Mouse (Mus musculus): ENCODE data around the gene Arl3. TPM values are rescaled to one million over a fixed set of nuclear protein-coding genes. Genes with fewer than 3 reads are reported as not detected.

Gene Arl3
- total and polyA plus RNA-seq, 2 experiments from 2014 or later = 37.2 to 80.6 TPM

GRCm38 (mm10) chr19:46502069-46502455 is 70.9 kb downstream of the Arl3 start:
- DNase-seq (ENCODE audit: low spot score) (peak; percentile 77), ATAC-seq (ENCODE audit: insufficient read depth, low read depth) (peak; percentile 19)
- Histone ChIP-seq H3K4me1 (ENCODE audit: control insufficient read depth, insufficient read depth) (peaks cover 23% of the 10 kb centered on the region), H3K27ac (ENCODE audit: low read depth) (peak overlapping the region; percentile 100), H3K36me3 (replicated peaks; ENCODE audit: control insufficient read depth, insufficient read depth, low read length) (peaks cover 18% of the 10 kb centered on the region; the same call in 1 of the 2 replicates), H3K9me3 (replicated peaks; ENCODE audit: control insufficient read depth, low read length) (no peaks in the 10 kb centered on the region), H3K27me3 (ENCODE audit: control insufficient read depth, insufficient read depth, low read length) (no peaks in the 10 kb centered on the region), H3K4me2 (ENCODE audit: low read depth, low read length) (peak overlapping the region; percentile 85), H3K9ac (replicated peaks; ENCODE audit: low read depth, low read length) (peak overlapping the region; percentile 99), H3K4me3 (ENCODE audit: low read depth, low read length) (peak overlapping the region; percentile 93)
- under 1% methylated on average over 34 of the region's 46 CpGs for WGBS
- TF ChIP-seq EP300 (IDR thresholded peaks at IDR 0.05; ENCODE audit: low read depth) = no peak
- no peak for TF ChIP-seq CTCF (IDR thresholded peaks at IDR 0.05; ENCODE audit: low read depth)

GRCm38 (mm10) chr19:46501401-46502068 is 71.5 kb downstream of the Arl3 start, which contains the start of gene Trim8:
Gene Trim8, plus strand, starts transcription at chr19:46501702.
- H3K4me1 ChIP-seq (ENCODE audit: control insufficient read depth, insufficient read depth) = peaks cover 17% of the 10 kb centered on the region
- ATAC-seq (ENCODE audit: insufficient read depth, low read depth) (peak; percentile 31), DNase-seq (ENCODE audit: low spot score) (peak; percentile 91)
- TF ChIP-seq EP300 (IDR thresholded peaks at IDR 0.05; ENCODE audit: low read depth) (no peak), CTCF (IDR thresholded peaks at IDR 0.05; ENCODE audit: low read depth) (no peak)
- H3K27me3 ChIP-seq (ENCODE audit: control insufficient read depth, insufficient read depth, low read length) = no peaks in the 10 kb centered on the region
- H3K9ac ChIP-seq (replicated peaks; ENCODE audit: low read depth, low read length) = peak within 1 kb of the TSS; percentile 99
- under 1% methylated on average over 59 of the region's 64 CpGs for WGBS
- peak within 1 kb of the TSS; percentile 93 for H3K4me3 ChIP-seq (ENCODE audit: low read depth, low read length)
- peak within 1 kb of the TSS; percentile 85 for H3K4me2 ChIP-seq (ENCODE audit: low read depth, low read length)
- peak within 1 kb of the TSS; percentile 100 for H3K27ac ChIP-seq (ENCODE audit: low read depth)
- no peaks in the 10 kb centered on the region for H3K9me3 ChIP-seq (replicated peaks; ENCODE audit: control insufficient read depth, low read length)
- peaks cover 13% of the 10 kb centered on the region; the same call in 1 of the 2 replicates for H3K36me3 ChIP-seq (replicated peaks; ENCODE audit: control insufficient read depth, insufficient read depth, low read length)

- Histone ChIP-seq H3K36me3 (replicated peaks; ENCODE audit: control insufficient read depth, insufficient read depth, low read length) (0 out of 2 replicates have a peak, but pooled peaks cover 6% of the 10 kb centered on the region), H3K4me1 (ENCODE audit: control insufficient read depth, insufficient read depth) (peaks cover 11% of the 10 kb centered on the region), H3K4me3 (ENCODE audit: low read depth, low read length) (peak overlapping the region; percentile 93), H3K27ac (ENCODE audit: low read depth) (peak overlapping the region; percentile 100), H3K9ac (replicated peaks; ENCODE audit: low read depth, low read length) (peak overlapping the region; percentile 99), H3K9me3 (replicated peaks; ENCODE audit: control insufficient read depth, low read length) (no peaks in the 10 kb centered on the region), H3K27me3 (ENCODE audit: control insufficient read depth, insufficient read depth, low read length) (no peaks in the 10 kb centered on the region), H3K4me2 (ENCODE audit: low read depth, low read length) (peak overlapping the region; percentile 85)
- 0% methylated on average over 45 of the region's 50 CpGs for WGBS
- no peak for TF ChIP-seq EP300 (IDR thresholded peaks at IDR 0.05; ENCODE audit: low read depth)
- TF ChIP-seq CTCF (IDR thresholded peaks at IDR 0.05; ENCODE audit: low read depth) = no peak
- ATAC-seq (ENCODE audit: insufficient read depth, low read depth) (peak; percentile 4), DNase-seq (ENCODE audit: low spot score) (no peak)
These were observed 72.2 kb downstream of the Arl3 start for GRCm38 (mm10) chr19:46500581-46501341.

GRCm38 (mm10) chr19:46499836-46500580 is 73.0 kb downstream of the Arl3 start:
- H3K27me3 ChIP-seq (ENCODE audit: control insufficient read depth, insufficient read depth, low read length) = no peaks in the 10 kb centered on the region
- H3K4me2 ChIP-seq (ENCODE audit: low read depth, low read length) = peak overlapping the region; percentile 85
- peaks cover 3% of the 10 kb centered on the region for H3K4me1 ChIP-seq (ENCODE audit: control insufficient read depth, insufficient read depth)
- under 1% methylated on average over 52 of the region's 52 CpGs for WGBS
- peak overlapping the region; percentile 99 for H3K9ac ChIP-seq (replicated peaks; ENCODE audit: low read depth, low read length)
- H3K36me3 ChIP-seq (replicated peaks; ENCODE audit: control insufficient read depth, insufficient read depth, low read length) = no peaks in the 10 kb centered on the region
- H3K27ac ChIP-seq (ENCODE audit: low read depth) = peak overlapping the region; percentile 100
- H3K9me3 ChIP-seq (replicated peaks; ENCODE audit: control insufficient read depth, low read length) = no peaks in the 10 kb centered on the region
- H3K4me3 ChIP-seq (ENCODE audit: low read depth, low read length) = peak overlapping the region; percentile 93
- DNase-seq (ENCODE audit: low spot score) (peak; percentile 100), ATAC-seq (ENCODE audit: insufficient read depth, low read depth) (peak; percentile 73)
- TF ChIP-seq CTCF (IDR thresholded peaks at IDR 0.05; ENCODE audit: low read depth) (no peak), EP300 (IDR thresholded peaks at IDR 0.05; ENCODE audit: low read depth) (peak; percentile 70)

GRCm38 (mm10) chr19:46499539-46499835 is 73.5 kb downstream of the Arl3 start:
- no peak for ATAC-seq (ENCODE audit: insufficient read depth, low read depth)

More at GRCm38 (mm10) chr19:46499539-46499835, 73.5 kb downstream of the Arl3 start:
- Histone ChIP-seq H3K4me2 (ENCODE audit: low read depth, low read length) (peak overlapping the region; percentile 85), H3K36me3 (replicated peaks; ENCODE audit: control insufficient read depth, insufficient read depth, low read length) (no peaks in the 10 kb centered on the region), H3K4me3 (ENCODE audit: low read depth, low read length) (peak overlapping the region; percentile 93), H3K4me1 (ENCODE audit: control insufficient read depth, insufficient read depth) (no peaks in the 10 kb centered on the region), H3K27ac (ENCODE audit: low read depth) (peak overlapping the region; percentile 80), H3K27me3 (ENCODE audit: control insufficient read depth, insufficient read depth, low read length) (no peaks in the 10 kb centered on the region), H3K9ac (replicated peaks; ENCODE audit: low read depth, low read length) (0 out of 2 replicates have a peak overlapping the region, but pooled peaks have one; percentile 34), H3K9me3 (replicated peaks; ENCODE audit: control insufficient read depth, low read length) (no peaks in the 10 kb centered on the region)
- DNase-seq (ENCODE audit: low spot score) = no peak
- WGBS = 4% methylated on average over 3 of the region's 3 CpGs
- TF ChIP-seq CTCF (IDR thresholded peaks at IDR 0.05; ENCODE audit: low read depth) (no peak), EP300 (IDR thresholded peaks at IDR 0.05; ENCODE audit: low read depth) (no peak)

Measured in heart, postnatal 0 days (tissue).